Mouse (Mus musculus) kidney, adult 11 months (tissue): Measurements from ENCODE around the gene Cdyl.

Experiments
- DNase-seq: peaks from one replicate; pipeline ENCODE4 v3.0.0; 2022

The Cdyl gene

DNA sequence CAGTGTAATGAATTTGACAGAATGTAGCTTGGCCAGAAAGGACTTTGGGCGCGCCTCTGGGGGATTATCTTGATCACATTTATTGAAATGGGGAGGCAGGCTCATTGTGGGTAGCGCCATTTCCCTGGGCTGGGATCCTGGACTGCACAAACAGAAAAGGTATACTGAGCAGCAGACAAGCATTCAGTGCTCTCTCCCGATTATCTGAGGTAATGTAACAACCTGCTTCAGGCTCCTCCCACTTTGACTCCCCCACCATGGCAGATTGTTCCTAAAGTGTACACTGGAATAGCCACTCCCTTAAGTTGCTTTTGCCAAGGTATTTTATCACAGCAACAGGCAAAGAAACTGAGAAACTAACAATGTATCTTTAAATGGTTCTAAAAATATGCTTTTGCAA is 58.0 kb downstream of the Cdyl start:
- DNase-seq: no peak

DNA sequence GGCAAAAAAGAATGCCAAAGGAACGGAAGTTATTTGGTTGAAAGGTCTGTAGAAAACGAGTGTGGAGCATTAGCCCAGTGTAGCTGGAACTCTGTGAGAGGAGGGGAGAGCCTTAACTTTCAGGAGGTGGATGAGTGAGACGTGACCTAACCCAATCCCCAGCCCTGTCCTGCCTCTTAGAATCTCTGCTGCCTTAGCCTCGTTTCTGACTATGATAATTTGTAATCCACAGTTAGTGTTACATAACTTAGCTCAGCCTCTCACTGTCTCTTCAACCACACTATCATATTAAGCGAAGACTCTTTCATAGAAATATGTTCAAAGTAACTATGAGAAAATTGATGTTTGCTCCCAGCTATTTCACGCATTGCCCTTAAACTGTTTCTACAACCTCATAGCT is 59.9 kb downstream of the Cdyl start:
- no peak for DNase-seq

DNA sequence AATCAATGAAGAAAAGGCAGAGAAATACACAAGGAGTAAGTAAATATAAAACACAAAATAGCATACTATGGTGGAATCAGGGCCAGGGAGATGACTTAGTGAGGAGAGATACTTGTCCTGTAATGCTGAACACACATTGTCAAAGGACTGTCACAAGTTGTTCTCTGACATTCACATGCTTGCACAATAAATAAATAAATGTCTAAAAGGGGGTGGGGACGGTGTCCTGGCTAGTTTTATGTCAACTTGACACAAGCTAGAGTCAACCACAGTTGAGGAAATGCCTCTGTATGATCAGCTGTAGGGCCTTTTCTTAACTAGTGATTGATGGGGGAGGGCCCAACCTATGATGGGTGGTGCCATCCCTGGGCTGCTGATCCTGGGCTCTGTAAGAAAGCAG is 63.4 kb downstream of the Cdyl start:
- DNase-seq: no peak

GRCm38 (mm10) chr13:35726025-35726424 is 66.4 kb downstream of the Cdyl start:
- no peak for DNase-seq

DNA sequence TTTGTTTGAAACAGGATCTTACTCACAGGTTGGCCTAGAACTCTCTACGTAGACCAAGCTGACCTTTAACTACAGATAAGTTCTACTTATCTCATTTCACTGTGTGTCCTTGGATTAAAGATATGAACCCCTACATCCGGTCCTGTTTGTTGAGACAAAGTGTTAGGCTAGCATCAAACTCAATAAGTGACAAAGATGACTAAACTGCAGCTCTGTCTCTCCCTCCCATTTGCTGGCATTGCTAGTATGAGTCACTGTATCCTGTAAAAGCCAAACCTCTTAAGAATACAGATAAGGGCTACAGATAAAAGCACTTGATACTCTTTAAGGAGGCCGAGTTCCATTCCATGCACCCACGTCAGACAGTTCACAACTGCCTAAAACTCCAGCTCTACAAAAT is 72.5 kb downstream of the Cdyl start:
- DNase-seq: no peak

DNA sequence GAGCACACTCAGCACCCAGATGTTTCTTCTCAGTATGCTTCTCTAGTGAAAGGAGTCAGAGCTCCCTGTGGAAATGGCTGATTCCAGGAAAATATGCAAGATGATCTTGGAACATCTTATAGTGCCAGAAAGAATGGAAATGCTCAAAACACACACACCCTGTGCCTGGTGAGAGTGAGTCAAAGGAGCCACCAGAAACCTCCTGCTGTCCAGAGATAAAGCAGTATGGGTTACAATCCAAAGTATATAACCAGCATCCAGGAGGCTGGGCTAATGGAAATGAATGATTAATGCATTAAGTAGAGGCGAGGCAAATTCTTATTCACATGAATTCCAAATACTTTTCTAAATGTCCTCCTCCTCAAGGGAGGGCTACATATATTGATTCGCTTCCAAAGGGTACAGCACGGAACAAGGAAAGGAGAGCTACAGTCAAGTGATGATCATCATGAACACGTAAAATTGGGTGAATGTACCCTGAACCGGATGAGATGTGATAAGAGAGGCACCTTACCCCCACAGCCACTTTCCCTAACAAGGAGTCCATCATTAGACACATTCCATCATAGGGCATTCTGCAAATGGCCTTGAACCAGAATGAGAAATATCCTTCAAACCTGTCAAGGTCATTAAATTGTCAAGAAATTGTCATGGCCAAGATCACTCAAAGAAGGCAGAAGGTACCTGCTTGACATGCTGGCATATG is 73.4 kb downstream of the Cdyl start:
- DNase-seq: no peak

GRCm38 (mm10) chr13:35737565-35737964 is 77.9 kb downstream of the Cdyl start:
- DNase-seq: no peak

GRCm38 (mm10) chr13:35738210-35738609 is 78.6 kb downstream of the Cdyl start:
- DNase-seq: no peak

DNA sequence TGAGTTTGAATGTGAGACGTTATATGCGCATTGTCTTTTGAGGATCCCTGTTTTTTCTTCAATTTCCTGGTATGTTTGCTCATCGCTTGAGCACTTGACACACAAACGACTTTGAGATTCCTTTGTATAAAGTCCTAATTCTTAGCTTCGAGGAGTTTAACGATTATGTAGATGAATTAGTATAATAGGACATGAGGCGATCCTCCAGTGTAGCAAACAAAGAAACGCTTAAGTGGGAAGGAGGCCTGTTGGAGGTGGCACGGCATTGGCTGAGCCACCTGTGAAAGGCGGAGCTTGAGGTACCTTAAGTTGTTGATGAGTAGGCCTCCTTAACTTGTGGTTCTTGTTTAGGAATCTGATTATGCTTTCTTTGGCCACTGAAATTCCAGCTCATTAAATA is 79.8 kb downstream of the Cdyl start:
- no peak for DNase-seq

GRCm38 (mm10) chr13:35740301-35741039 is 80.8 kb downstream of the Cdyl start:
- DNase-seq: peak; percentile 89

- peak; percentile 92 for DNase-seq
Observed at GRCm38 (mm10) chr13:35741040-35741619, 81.5 kb downstream of the Cdyl start.

DNA sequence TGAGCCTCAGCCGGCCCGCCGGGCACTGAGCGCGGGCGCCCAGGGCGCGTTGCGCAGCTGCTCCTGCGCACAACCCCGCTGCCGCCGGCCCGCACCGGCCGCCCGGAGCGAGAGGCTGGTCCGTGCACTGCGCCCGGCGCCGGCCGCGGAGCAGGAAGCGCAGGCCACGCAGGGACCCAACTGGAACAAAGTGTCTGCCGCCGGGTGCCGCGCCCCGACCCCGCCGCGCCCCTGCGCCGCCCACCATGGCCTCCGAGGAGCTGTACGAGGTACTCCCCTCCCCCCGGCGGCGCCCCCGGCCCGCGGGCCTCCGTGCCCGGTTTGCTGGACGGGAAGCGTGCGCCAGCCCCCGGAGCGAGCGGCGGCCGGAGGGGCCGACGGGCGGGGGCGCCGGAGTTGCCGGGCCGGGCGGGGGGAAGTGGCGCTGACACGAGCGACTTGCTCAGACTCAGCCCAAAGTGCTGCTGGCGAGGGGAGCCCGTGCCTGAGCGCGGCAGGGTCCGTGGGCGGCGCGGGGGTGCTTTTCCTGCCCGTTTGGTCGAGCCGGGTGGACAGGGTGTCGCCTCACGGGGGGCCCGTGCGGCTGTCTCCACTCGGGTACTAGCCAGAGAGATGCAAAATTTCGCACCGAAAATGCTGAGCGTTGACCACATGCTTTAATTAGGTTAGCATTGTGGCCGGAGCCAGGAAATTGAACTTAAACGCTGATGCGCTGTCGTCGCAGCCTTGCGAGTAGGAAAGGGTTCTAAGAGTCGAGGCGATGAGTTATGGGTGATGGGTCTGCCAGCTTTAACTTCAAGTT is 82.2 kb downstream of the Cdyl start:
- peak; percentile 37 for DNase-seq

- no peak for DNase-seq
Observed at GRCm38 (mm10) chr13:35742696-35743095, 83.1 kb downstream of the Cdyl start.

- no peak for DNase-seq
Observed at GRCm38 (mm10) chr13:35743196-35743595, 83.6 kb downstream of the Cdyl start.

GRCm38 (mm10) chr13:35749194-35749593 is 89.6 kb downstream of the Cdyl start:
- no peak for DNase-seq

GRCm38 (mm10) chr13:35749680-35750079 is 90.0 kb downstream of the Cdyl start:
- no peak for DNase-seq

- DNase-seq: no peak
Observed at GRCm38 (mm10) chr13:35752046-35752445, 92.4 kb downstream of the Cdyl start.

DNA sequence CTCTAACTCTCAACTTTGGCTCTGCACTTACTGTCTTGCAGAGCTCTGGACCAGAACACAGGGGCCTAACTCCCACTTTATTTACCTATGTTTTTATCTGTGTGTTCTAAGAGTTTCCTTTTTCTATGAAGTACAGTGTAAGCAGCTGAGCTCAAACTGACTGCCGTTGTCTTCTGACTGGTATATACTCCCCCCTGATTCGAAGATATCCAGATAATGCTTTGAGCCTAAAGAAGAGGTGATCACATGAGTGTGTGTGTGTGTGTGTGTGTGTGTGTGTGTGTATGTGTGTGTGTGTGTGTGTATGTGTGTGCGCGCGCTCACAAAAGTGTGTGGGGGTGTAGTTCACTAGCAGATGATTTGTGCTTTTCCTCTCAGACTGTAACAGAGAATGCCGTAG is 95.4 kb downstream of the Cdyl start:
- DNase-seq: no peak

DNA sequence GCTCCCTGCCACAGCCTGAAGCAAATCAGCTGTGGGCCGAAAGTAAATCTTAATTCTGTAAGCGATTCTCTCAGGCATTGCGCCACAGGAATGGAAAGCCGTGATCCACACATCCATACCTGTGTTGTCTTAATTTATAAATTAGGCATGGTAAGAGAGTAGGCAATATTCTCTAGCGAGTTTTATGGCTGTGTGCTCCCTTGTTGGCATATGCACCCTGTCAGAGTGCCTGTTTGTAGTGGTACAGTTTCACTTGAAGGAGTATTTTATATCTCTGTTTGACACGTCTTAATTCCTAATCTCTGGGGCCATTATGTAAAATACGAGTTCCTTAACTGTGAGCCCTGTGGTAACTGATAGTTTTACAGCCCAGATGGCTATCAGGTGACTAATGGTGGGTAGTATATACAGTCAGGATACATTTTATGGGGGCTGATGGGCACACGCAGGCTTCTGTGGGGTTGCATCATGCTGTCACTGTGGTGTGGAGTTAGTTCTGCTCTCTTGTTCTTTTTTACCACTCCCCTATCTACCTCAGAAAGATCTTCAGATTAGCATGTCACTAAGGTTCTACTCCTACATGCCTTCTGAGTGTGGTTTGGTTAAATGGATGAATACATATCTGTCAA is 96.1 kb downstream of the Cdyl start:
- DNase-seq: no peak

- no peak for DNase-seq
Observed at GRCm38 (mm10) chr13:35756393-35757338, 97.0 kb downstream of the Cdyl start.

GRCm38 (mm10) chr13:35760372-35760771 is 100.7 kb downstream of the Cdyl start:
- no peak for DNase-seq

GRCm38 (mm10) chr13:35764559-35764958 is 104.9 kb downstream of the Cdyl start:
- no peak for DNase-seq
